Mouse (Mus musculus) C2C12 (cell line): Measurements from ENCODE around the gene Kcnj10. TPM values are rescaled to one million over a fixed set of nuclear protein-coding genes. Genes with fewer than 3 reads are reported as not detected.

Source experiments
- H3K27me3 ChIP-seq: one replicate; pipeline ENCODE4 v1.6.1; 2011; ENCODE audit not compliant: control insufficient read depth, insufficient read depth, insufficient read length
- H3K36me3 ChIP-seq: one replicate; pipeline ENCODE4 v1.6.1; 2011; ENCODE audit not compliant: control insufficient read depth, insufficient read depth
- H3K4me3 ChIP-seq: one replicate; pipeline ENCODE4 v1.5.1; 2011; ENCODE audit warnings: mild to moderate bottlenecking, control low read depth; ENCODE audit not compliant: poor library complexity, insufficient read depth, severe bottlenecking
- H3K79me2 ChIP-seq: one replicate; pipeline ENCODE4 v1.6.1; 2011; ENCODE audit not compliant: control insufficient read depth, insufficient read depth
- H3K79me3 ChIP-seq: one replicate; pipeline ENCODE4 v1.6.1; 2011; ENCODE audit warnings: low read depth, control low read depth
- H3ac ChIP-seq: one replicate; pipeline ENCODE3; 2011; ENCODE audit warnings: low read depth; ENCODE audit not compliant: control insufficient read depth, insufficient read length
- CEBPB ChIP-seq: IDR thresholded peaks from one replicate; pipeline ENCODE4 v1.6.1; 2011; ENCODE audit warnings: low read depth, mild to moderate bottlenecking, control low read depth, moderate library complexity
- CTCF ChIP-seq: IDR thresholded peaks from one replicate; pipeline ENCODE4 v1.5.1; 2011; ENCODE audit not compliant: control insufficient read depth, insufficient read depth, insufficient read length
- FOSL1 ChIP-seq: IDR thresholded peaks from one replicate; pipeline ENCODE4 v1.8.0; 2011; ENCODE audit warnings: mild to moderate bottlenecking, low read length; ENCODE audit not compliant: poor library complexity, insufficient read depth, severe bottlenecking
- MAX ChIP-seq: IDR thresholded peaks from one replicate; pipeline ENCODE4 v1.6.1; 2011; ENCODE audit warnings: mild to moderate bottlenecking, control low read depth
- MYOD1 ChIP-seq: IDR thresholded peaks from one replicate; pipeline ENCODE4 v1.6.1; 2011; ENCODE audit warnings: low read depth; ENCODE audit not compliant: control insufficient read depth, insufficient read length
- MYOG ChIP-seq: IDR thresholded peaks from one replicate; pipeline ENCODE4 v1.6.1; 2011; ENCODE audit not compliant: control insufficient read depth, insufficient read length; ENCODE audit errors: extremely low read depth
- USF1 ChIP-seq: IDR thresholded peaks from one replicate; pipeline ENCODE4 v1.6.1; 2011; ENCODE audit warnings: low read depth, mild to moderate bottlenecking, control low read depth, moderate library complexity
- polyA plus RNA-seq: library from polyadenylated mRNA; unstranded; fragments of >200 nt; fragmentation: generic; extraction: Trizol; gene quantifications from one replicate; pipeline ENCODE4 v1.2.1, GENCODE M21; 2012; ENCODE audit warnings: missing spikeins

The Kcnj10 gene
- polyA plus RNA-seq, 1 experiment, result not detected

GRCm38 (mm10) chr1:172355336-172355735 is 14.3 kb downstream of the Kcnj10 start:
- TF ChIP-seq MAX, result no peak
- no peak for TF ChIP-seq MYOG
- TF ChIP-seq USF1, result no peak
- no peak for TF ChIP-seq FOSL1
- no peak for TF ChIP-seq CTCF
- no peak for TF ChIP-seq CEBPB
- TF ChIP-seq MYOD1, result no peak
- no peaks in the 10 kb centered on the region for H3K36me3 ChIP-seq
- H3K79me2 ChIP-seq, result no peaks in the 10 kb centered on the region
- peaks cover 71% of the 10 kb centered on the region for H3K27me3 ChIP-seq
- H3ac ChIP-seq, result no peak overlapping the region
- no peak overlapping the region for H3K4me3 ChIP-seq
- no peaks in the 10 kb centered on the region for H3K79me3 ChIP-seq

GRCm38 (mm10) chr1:172357550-172357949 is 16.5 kb downstream of the Kcnj10 start:
- H3K79me3 ChIP-seq, result no peaks in the 10 kb centered on the region
- no peaks in the 10 kb centered on the region for H3K79me2 ChIP-seq
- no peak overlapping the region for H3K4me3 ChIP-seq
- peaks cover 67% of the 10 kb centered on the region for H3K27me3 ChIP-seq
- H3K36me3 ChIP-seq, result no peaks in the 10 kb centered on the region
- H3ac ChIP-seq, result no peak overlapping the region
- peak; percentile 66 for TF ChIP-seq CTCF
- TF ChIP-seq USF1, result no peak
- no peak for TF ChIP-seq FOSL1

GRCm38 (mm10) chr1:172358341-172358740 is 17.3 kb downstream of the Kcnj10 start:
- Histone ChIP-seq H3ac (no peak overlapping the region), H3K27me3 (peaks cover 66% of the 10 kb centered on the region), H3K79me3 (no peaks in the 10 kb centered on the region), H3K79me2 (no peaks in the 10 kb centered on the region), H3K4me3 (no peak overlapping the region), H3K36me3 (no peaks in the 10 kb centered on the region)
- TF ChIP-seq MYOG (no peak), USF1 (no peak), FOSL1 (no peak), CTCF (no peak), MYOD1 (no peak), MAX (no peak), CEBPB (no peak)

- no peak for TF ChIP-seq MYOD1
- peak; percentile 19 for TF ChIP-seq CTCF
- H3K79me2 ChIP-seq, result no peaks in the 10 kb centered on the region
- H3ac ChIP-seq, result no peak overlapping the region
- no peaks in the 10 kb centered on the region for H3K36me3 ChIP-seq
- no peak overlapping the region for H3K4me3 ChIP-seq
- peaks cover 33% of the 10 kb centered on the region for H3K27me3 ChIP-seq
- H3K79me3 ChIP-seq, result no peaks in the 10 kb centered on the region
These were observed 23.7 kb downstream of the Kcnj10 start for GRCm38 (mm10) chr1:172364684-172365083.

GRCm38 (mm10) chr1:172368768-172369418 is 27.9 kb downstream of the Kcnj10 start:
- no peak for TF ChIP-seq FOSL1
- no peak for TF ChIP-seq USF1
- TF ChIP-seq CEBPB, result no peak
- no peak for TF ChIP-seq MYOD1
- no peak for TF ChIP-seq MAX
- no peak for TF ChIP-seq CTCF
- no peak for TF ChIP-seq MYOG
- H3K4me3 ChIP-seq, result no peak overlapping the region
- H3K79me2 ChIP-seq, result no peaks in the 10 kb centered on the region

GRCm38 (mm10) chr1:172376198-172376667 is 35.2 kb downstream of the Kcnj10 start, which contains the start of gene Pigm:
Gene Pigm, plus strand, starts transcription at chr1:172376546.
- peak within 1 kb of the TSS; percentile 89 for H3K4me3 ChIP-seq
- H3ac ChIP-seq, result peak within 1 kb of the TSS; percentile 75
- H3K79me2 ChIP-seq, result peaks cover 49% of the 10 kb centered on the region
- H3K36me3 ChIP-seq, result peaks cover 32% of the 10 kb centered on the region
- H3K27me3 ChIP-seq, result no peaks in the 10 kb centered on the region
- H3K79me3 ChIP-seq, result peaks cover 46% of the 10 kb centered on the region
- TF ChIP-seq FOSL1 (no peak), CEBPB (no peak), MYOG (no peak), CTCF (no peak), USF1 (no peak), MYOD1 (peak; percentile 26)

More at GRCm38 (mm10) chr1:172368768-172369418, 27.9 kb downstream of the Kcnj10 start:
- Histone ChIP-seq H3ac (no peak overlapping the region), H3K36me3 (no peaks in the 10 kb centered on the region), H3K27me3 (no peaks in the 10 kb centered on the region), H3K79me3 (no peaks in the 10 kb centered on the region)
